Mouse (Mus musculus) liver, postnatal 0 days (tissue): ENCODE data around the gene Heatr9. TPM values are rescaled to one million over a fixed set of nuclear protein-coding genes. Genes with fewer than 3 reads are reported as not detected.

ENCODE experiments used
- ATAC-seq: fragments of 200-750 bp; cut with Nextera tagmentation; 2 replicates; pipeline ENCODE4 v1.8.0; 2017; ENCODE audit warnings: mild to moderate bottlenecking, moderate library complexity
- DNase-seq: peaks from one replicate; pipeline ENCODE4 v3.0.0-alpha.2; 2016
- H3K27ac ChIP-seq: fragments of 300-500 bp; sonication (generic); 2 replicates; pipeline ENCODE4 v1.5.1; 2014; ENCODE audit warnings: antibody characterized with exemption, moderate library complexity, mild to moderate bottlenecking, low read depth
- H3K27me3 ChIP-seq: fragments of 300-500 bp; sonication (generic); 2 replicates; pipeline ENCODE4 v1.6.1; 2014; ENCODE audit warnings: low read length, control low read depth, mixed read lengths; ENCODE audit not compliant: insufficient read depth
- H3K36me3 ChIP-seq: fragments of 300-500 bp; sonication (generic); replicated peaks from 2 replicates; pipeline ENCODE4 v1.6.1; 2014; ENCODE audit warnings: mild to moderate bottlenecking, control low read depth, low read length, moderate library complexity, mixed read lengths; ENCODE audit not compliant: insufficient read depth
- H3K4me1 ChIP-seq: fragments of 300-500 bp; sonication (generic); 2 replicates; pipeline ENCODE4 v1.6.1; 2014; ENCODE audit warnings: antibody characterized with exemption, mild to moderate bottlenecking, control low read depth; ENCODE audit not compliant: insufficient read depth
- H3K4me2 ChIP-seq: fragments of 300-500 bp; sonication (generic); 2 replicates; pipeline ENCODE4 v1.6.1; 2014; ENCODE audit warnings: low read depth, mild to moderate bottlenecking, low read length, moderate library complexity, mixed read lengths
- H3K4me3 ChIP-seq: fragments of 300-500 bp; sonication (generic); 2 replicates; pipeline ENCODE4 v1.5.1; 2014; ENCODE audit warnings: low read depth, low read length
- H3K9ac ChIP-seq: fragments of 300-500 bp; sonication (generic); replicated peaks from 2 replicates; pipeline ENCODE4 v1.6.1; 2014; ENCODE audit warnings: mild to moderate bottlenecking, moderate library complexity
- H3K9me3 ChIP-seq: fragments of 300-500 bp; sonication (generic); 2 replicates; pipeline ENCODE4 v1.6.1; 2016; ENCODE audit warnings: mild to moderate bottlenecking, control low read depth, low read length, mixed read lengths
- CTCF ChIP-seq: sonication (generic); IDR thresholded peaks from 2 replicates; pipeline ENCODE4 v1.5.1; 2016; ENCODE audit warnings: antibody characterized with exemption, low read depth
- EP300 ChIP-seq: IDR thresholded peaks from 2 replicates; pipeline ENCODE4 v1.6.1; 2016; ENCODE audit warnings: antibody characterized with exemption, low read depth, mild to moderate bottlenecking
- WGBS: fragments of 180-500 bp; shearing (Covaris S2); extraction: QIAGEN DNeasy Blood & Tissue Kit; methylation state at CpG from one replicate; pipeline ENCODE4 v1.1.7; 2014; ENCODE audit not compliant: insufficient replicate concordance; 5-methylcytosine and 5-hydroxymethylcytosine counted together
- polyA plus RNA-seq: library from polyadenylated mRNA; unstranded; fragments of >200 nt; fragmentation: Nextera tagmentation; extraction: Ambion mirVana; gene quantifications from 2 replicates; pipeline ENCODE4 v1.2.1, GENCODE M21; 2015

The Heatr9 gene
- polyA plus RNA-seq, 1 experiment from 2014 or later: not detected

GRCm38 (mm10) chr11:83517153-83517552 is 4.8 kb downstream of the Heatr9 start:
- TF ChIP-seq CTCF: no peak
- TF ChIP-seq EP300: no peak
- ATAC-seq: no peak
- H3K9me3 ChIP-seq: no peaks in the 10 kb centered on the region
- H3K4me3 ChIP-seq: no peak overlapping the region
- no peak overlapping the region for H3K27ac ChIP-seq
- no peak overlapping the region for H3K4me2 ChIP-seq
- no peaks in the 10 kb centered on the region for H3K27me3 ChIP-seq
- H3K9ac ChIP-seq: no peak overlapping the region
- DNase-seq: no peak
- no peaks in the 10 kb centered on the region for H3K36me3 ChIP-seq
- no peaks in the 10 kb centered on the region for H3K4me1 ChIP-seq

- no peaks in the 10 kb centered on the region for H3K4me1 ChIP-seq
- H3K36me3 ChIP-seq: peaks cover 24% of the 10 kb centered on the region
- DNase-seq (no peak), ATAC-seq (no peak)
- H3K9ac ChIP-seq: no peak overlapping the region
- TF ChIP-seq CTCF: no peak
- no peak for TF ChIP-seq EP300
- no peaks in the 10 kb centered on the region for H3K27me3 ChIP-seq
- H3K4me3 ChIP-seq: no peak overlapping the region
- no peaks in the 10 kb centered on the region for H3K9me3 ChIP-seq
- H3K27ac ChIP-seq: no peak overlapping the region
- H3K4me2 ChIP-seq: no peak overlapping the region
Observed at GRCm38 (mm10) chr11:83509521-83509920, 12.5 kb downstream of the Heatr9 start.

GRCm38 (mm10) chr11:83504308-83504707 is 17.7 kb downstream of the Heatr9 start:
- H3K4me3 ChIP-seq: no peak overlapping the region
- no peaks in the 10 kb centered on the region for H3K9me3 ChIP-seq
- no peak for DNase-seq
- ATAC-seq: no peak
- H3K9ac ChIP-seq: no peak overlapping the region
- H3K27me3 ChIP-seq: no peaks in the 10 kb centered on the region
- H3K4me1 ChIP-seq: no peaks in the 10 kb centered on the region
- WGBS: 92% methylated on average over 5 of the region's 5 CpGs
- H3K27ac ChIP-seq: no peak overlapping the region
- peaks cover 62% of the 10 kb centered on the region for H3K36me3 ChIP-seq
- no peak overlapping the region for H3K4me2 ChIP-seq
- no peak for TF ChIP-seq EP300
- no peak for TF ChIP-seq CTCF

DNA sequence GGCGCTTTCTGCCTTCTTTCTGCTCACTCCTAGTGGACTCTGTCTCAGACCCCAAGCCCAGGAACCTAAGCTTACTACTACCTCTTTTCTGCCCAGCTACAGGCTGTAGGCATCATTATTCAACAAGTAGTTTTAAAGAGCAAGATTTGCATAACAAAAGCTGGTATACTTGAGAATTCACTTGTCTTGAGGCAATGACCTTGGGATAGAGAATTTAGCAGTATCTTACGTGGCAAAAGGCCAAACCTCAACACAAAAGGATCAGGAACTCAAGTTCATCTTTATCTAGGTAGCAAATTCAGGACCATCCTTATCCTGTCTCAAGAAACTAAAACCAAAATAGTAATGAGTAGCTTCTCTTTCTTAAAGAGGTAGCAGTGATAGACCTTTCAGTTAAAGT is 26.4 kb downstream of the Heatr9 start:
- TF ChIP-seq EP300 (no peak), CTCF (no peak)
- DNase-seq (no peak), ATAC-seq (no peak)
- WGBS: 86% methylated on average over 2 of the region's 2 CpGs
- H3K4me1 ChIP-seq: no peaks in the 10 kb centered on the region
- no peak overlapping the region for H3K4me2 ChIP-seq
- no peaks in the 10 kb centered on the region for H3K27me3 ChIP-seq
- peaks cover 45% of the 10 kb centered on the region for H3K36me3 ChIP-seq
- H3K4me3 ChIP-seq: no peak overlapping the region
- H3K27ac ChIP-seq: no peak overlapping the region
- H3K9ac ChIP-seq: no peak overlapping the region
- no peaks in the 10 kb centered on the region for H3K9me3 ChIP-seq

- H3K9ac ChIP-seq: no peak overlapping the region
- WGBS: 73% methylated on average over 4 of the region's 4 CpGs
- H3K36me3 ChIP-seq: peaks cover 42% of the 10 kb centered on the region
- no peaks in the 10 kb centered on the region for H3K27me3 ChIP-seq
- H3K4me2 ChIP-seq: no peak overlapping the region
- H3K4me3 ChIP-seq: no peak overlapping the region
- no peaks in the 10 kb centered on the region for H3K9me3 ChIP-seq
- DNase-seq: no peak
- H3K4me1 ChIP-seq: no peaks in the 10 kb centered on the region
- no peak for TF ChIP-seq EP300
- peak; percentile 40; the same call in 1 of the 2 replicates for TF ChIP-seq CTCF
- ATAC-seq: no peak
- no peak overlapping the region for H3K27ac ChIP-seq
Observed at GRCm38 (mm10) chr11:83491488-83491887, 30.5 kb downstream of the Heatr9 start.

- peak overlapping the region; percentile 92 for H3K4me3 ChIP-seq
- H3K9ac ChIP-seq: peak overlapping the region; percentile 92
- H3K4me1 ChIP-seq: peaks cover 16% of the 10 kb centered on the region
- DNase-seq (peak; percentile 59), ATAC-seq (peak; percentile 69)
- H3K36me3 ChIP-seq: peaks cover 11% of the 10 kb centered on the region; the same call in 1 of the 2 replicates
- peak overlapping the region; percentile 82 for H3K4me2 ChIP-seq
- WGBS: under 1% methylated on average over 46 of the region's 52 CpGs
- H3K27me3 ChIP-seq: no peaks in the 10 kb centered on the region
- TF ChIP-seq CTCF: no peak
- no peak for TF ChIP-seq EP300
- no peaks in the 10 kb centered on the region for H3K9me3 ChIP-seq
- H3K27ac ChIP-seq: peak overlapping the region; percentile 96
Observed at GRCm38 (mm10) chr11:83473235-83474016, 48.5 kb downstream of the Heatr9 start.
